Mouse (Mus musculus): Measurements from ENCODE around the gene Gabarapl1. TPM values are rescaled to one million over a fixed set of nuclear protein-coding genes. Genes with fewer than 3 reads are reported as not detected.

The Gabarapl1 gene
- total and polyA plus RNA-seq, 2 experiments from 2014 or later = 276 to 333 TPM

DNA sequence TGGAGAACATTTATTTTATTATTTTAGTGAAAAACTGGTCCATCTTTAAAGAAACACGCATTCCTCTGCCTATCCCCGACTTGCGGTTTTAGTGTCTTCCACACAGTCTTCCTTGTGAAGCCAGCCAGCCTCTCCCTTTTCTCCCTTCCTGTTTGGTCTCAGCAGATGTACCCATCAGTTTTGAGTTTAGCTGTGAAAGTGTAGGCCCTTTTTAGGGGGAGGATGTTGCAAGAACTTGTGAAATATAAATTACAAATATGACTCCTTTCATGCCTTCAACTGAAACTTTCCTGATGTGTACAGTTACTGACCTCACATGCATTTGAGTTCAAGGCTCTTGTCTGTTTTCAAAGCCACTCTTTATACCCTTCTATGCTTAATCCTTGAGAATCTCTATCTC is 17.9 kb upstream of the Gabarapl1 start:
- H3K4me3 ChIP-seq (ENCODE audit: low read depth, low read length) = no peak overlapping the region
- WGBS = 91% methylated on average over 3 of the region's 3 CpGs
- no peak for TF ChIP-seq CTCF (IDR thresholded peaks at IDR 0.05)

DNA sequence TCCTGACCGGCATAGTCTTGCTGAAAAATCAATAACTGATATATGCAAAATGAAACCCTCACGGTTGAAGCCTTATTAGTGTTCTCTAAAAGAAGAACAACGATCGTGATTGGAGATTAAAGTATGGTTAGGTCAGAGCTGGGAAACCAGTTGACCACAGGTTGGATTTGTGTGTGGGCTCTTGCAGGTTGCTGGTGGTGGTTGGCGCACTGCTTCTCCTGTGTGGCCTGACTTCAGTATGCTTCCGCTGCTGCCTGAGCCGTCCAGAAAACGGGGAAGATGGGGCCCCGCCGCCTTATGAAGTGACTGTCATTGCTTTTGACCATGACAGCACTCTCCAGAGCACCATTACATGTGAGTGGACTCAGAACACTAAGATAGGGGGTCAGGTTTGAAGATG is 16.6 kb upstream of the Gabarapl1 start:
- no peak overlapping the region for H3K4me3 ChIP-seq (ENCODE audit: low read depth, low read length)
- no peak for TF ChIP-seq CTCF (IDR thresholded peaks at IDR 0.05)
- DNase-seq (ENCODE audit: low spot score) = no peak
- no peaks in the 10 kb centered on the region for H3K4me1 ChIP-seq (ENCODE audit: insufficient read depth, low read length)
- no peak overlapping the region for H3K4me2 ChIP-seq (ENCODE audit: low read depth, low read length, poor library complexity, severe bottlenecking)
- no peaks in the 10 kb centered on the region for H3K36me3 ChIP-seq (ENCODE audit: insufficient read depth, low read length)
- 91% methylated on average over 10 of the region's 10 CpGs for WGBS
- no peaks in the 10 kb centered on the region for H3K27me3 ChIP-seq (ENCODE audit: insufficient read depth, low read length)
- ATAC-seq (ENCODE audit: low FRiP score) = no peak
- no peak overlapping the region for H3K27ac ChIP-seq (ENCODE audit: low read depth, low read length)
- no peak overlapping the region for H3K9ac ChIP-seq (replicated peaks; ENCODE audit: low read length, poor library complexity, severe bottlenecking)
- no peaks in the 10 kb centered on the region for H3K9me3 ChIP-seq (ENCODE audit: low read length)

More for the DNA sequence above, 17.9 kb upstream of the Gabarapl1 start:
- Histone ChIP-seq H3K36me3 (ENCODE audit: insufficient read depth, low read length) (no peaks in the 10 kb centered on the region), H3K27me3 (ENCODE audit: insufficient read depth, low read length) (no peaks in the 10 kb centered on the region), H3K27ac (ENCODE audit: low read depth, low read length) (no peak overlapping the region), H3K4me1 (ENCODE audit: insufficient read depth, low read length) (no peaks in the 10 kb centered on the region), H3K9me3 (ENCODE audit: low read length) (no peaks in the 10 kb centered on the region), H3K4me2 (ENCODE audit: low read depth, low read length, poor library complexity, severe bottlenecking) (no peak overlapping the region), H3K9ac (replicated peaks; ENCODE audit: low read length, poor library complexity, severe bottlenecking) (no peak overlapping the region)
- no peak for DNase-seq (ENCODE audit: low spot score)
- ATAC-seq (ENCODE audit: low FRiP score) = no peak

DNA sequence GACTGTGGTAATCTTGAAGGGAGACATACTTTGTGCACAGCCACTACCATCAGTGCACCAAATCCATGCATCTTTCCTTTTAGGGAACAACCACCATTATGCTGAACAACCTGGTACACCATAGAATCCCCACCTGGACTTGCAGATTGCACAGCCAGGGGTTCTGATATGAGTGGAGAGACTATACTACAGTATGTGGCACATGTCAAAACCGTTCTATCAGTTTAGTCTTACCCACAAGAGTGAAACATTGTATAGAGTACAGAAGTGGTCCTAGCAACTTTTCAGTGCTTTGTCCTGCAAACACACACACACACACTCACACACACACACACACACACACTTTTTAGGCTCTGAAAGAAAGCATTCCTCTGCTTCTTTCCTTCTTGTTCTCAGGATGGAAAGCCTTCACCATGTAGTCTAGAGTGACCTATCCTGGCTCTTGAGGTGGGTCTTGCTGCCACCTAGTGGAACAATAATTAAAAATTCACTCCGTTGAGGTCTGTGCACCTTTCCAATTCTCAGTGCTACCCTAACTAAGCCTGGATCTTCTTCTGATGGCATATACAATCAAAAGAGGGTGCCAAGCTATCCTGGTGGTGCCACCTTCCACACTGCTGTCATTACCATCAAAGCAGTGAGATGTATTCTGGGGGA is 15.1 kb upstream of the Gabarapl1 start:
- Histone ChIP-seq H3K27ac (ENCODE audit: low read depth, low read length) (no peak overlapping the region), H3K36me3 (ENCODE audit: insufficient read depth, low read length) (no peaks in the 10 kb centered on the region), H3K4me3 (ENCODE audit: low read depth, low read length) (no peak overlapping the region), H3K27me3 (ENCODE audit: insufficient read depth, low read length) (no peaks in the 10 kb centered on the region), H3K4me2 (ENCODE audit: low read depth, low read length, poor library complexity, severe bottlenecking) (no peak overlapping the region), H3K9ac (replicated peaks; ENCODE audit: low read length, poor library complexity, severe bottlenecking) (no peak overlapping the region), H3K9me3 (ENCODE audit: low read length) (no peaks in the 10 kb centered on the region), H3K4me1 (ENCODE audit: insufficient read depth, low read length) (no peaks in the 10 kb centered on the region)
- WGBS = 50% methylated on average over 2 of the region's 2 CpGs
- TF ChIP-seq CTCF (IDR thresholded peaks at IDR 0.05) = peak; percentile 86
- ATAC-seq (ENCODE audit: low FRiP score) (peak; percentile 85), DNase-seq (ENCODE audit: low spot score) (peak; percentile 75)

DNA sequence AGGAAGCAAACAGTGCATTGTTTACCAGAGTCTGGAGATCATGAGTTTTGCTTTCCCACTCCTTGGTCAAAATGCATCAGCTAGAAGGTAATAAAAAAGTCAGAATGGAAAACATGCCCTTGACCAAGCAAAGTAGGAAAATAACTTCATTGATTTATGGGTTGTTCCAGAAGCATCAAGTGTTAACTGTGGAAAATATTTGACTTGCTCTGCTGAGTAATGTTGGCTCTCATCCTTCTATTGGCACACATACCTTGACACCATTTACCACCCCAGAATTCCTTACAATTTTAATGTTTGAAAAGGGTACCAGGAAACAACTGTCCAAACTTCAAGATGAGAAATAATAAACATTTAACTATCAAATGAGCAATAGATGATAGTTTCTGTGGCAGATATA is 6.9 kb upstream of the Gabarapl1 start:
- Histone ChIP-seq H3K4me1 (ENCODE audit: insufficient read depth, low read length) (no peaks in the 10 kb centered on the region), H3K27me3 (ENCODE audit: insufficient read depth, low read length) (no peaks in the 10 kb centered on the region), H3K4me2 (ENCODE audit: low read depth, low read length, poor library complexity, severe bottlenecking) (no peak overlapping the region), H3K36me3 (ENCODE audit: insufficient read depth, low read length) (no peaks in the 10 kb centered on the region), H3K4me3 (ENCODE audit: low read depth, low read length) (no peak overlapping the region), H3K9me3 (ENCODE audit: low read length) (no peaks in the 10 kb centered on the region), H3K9ac (replicated peaks; ENCODE audit: low read length, poor library complexity, severe bottlenecking) (no peak overlapping the region), H3K27ac (ENCODE audit: low read depth, low read length) (no peak overlapping the region)
- TF ChIP-seq CTCF (IDR thresholded peaks at IDR 0.05) = no peak
- ATAC-seq (ENCODE audit: low FRiP score) (no peak), DNase-seq (ENCODE audit: low spot score) (no peak)

DNA sequence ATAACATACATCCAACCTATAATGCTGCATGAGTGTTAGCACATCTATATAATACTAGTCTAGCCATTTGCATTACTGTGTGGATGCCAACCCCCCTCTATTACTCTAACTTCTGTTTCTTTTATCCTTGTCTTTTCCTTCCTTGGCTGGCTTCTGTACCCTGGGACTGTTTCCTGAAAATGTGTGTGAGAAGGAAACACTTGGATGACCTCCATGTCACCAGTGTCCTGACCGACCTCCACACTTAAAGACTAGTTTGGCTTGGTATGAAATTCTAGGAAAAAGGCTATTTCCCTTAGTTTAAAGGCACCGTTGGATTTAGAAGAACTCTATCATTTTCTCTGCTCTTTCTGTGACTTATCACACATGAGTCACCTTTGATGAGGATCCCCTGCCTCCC is 5.5 kb upstream of the Gabarapl1 start:
- Histone ChIP-seq H3K36me3 (ENCODE audit: insufficient read depth, low read length) (no peaks in the 10 kb centered on the region), H3K9ac (replicated peaks; ENCODE audit: low read length, poor library complexity, severe bottlenecking) (no peak overlapping the region), H3K4me3 (ENCODE audit: low read depth, low read length) (no peak overlapping the region), H3K27ac (ENCODE audit: low read depth, low read length) (no peak overlapping the region), H3K4me2 (ENCODE audit: low read depth, low read length, poor library complexity, severe bottlenecking) (no peak overlapping the region), H3K4me1 (ENCODE audit: insufficient read depth, low read length) (no peaks in the 10 kb centered on the region), H3K9me3 (ENCODE audit: low read length) (no peaks in the 10 kb centered on the region), H3K27me3 (ENCODE audit: insufficient read depth, low read length) (no peaks in the 10 kb centered on the region)
- DNase-seq (ENCODE audit: low spot score) = no peak
- no peak for ATAC-seq (ENCODE audit: low FRiP score)
- 85% methylated on average over 2 of the region's 2 CpGs for WGBS
- TF ChIP-seq CTCF (IDR thresholded peaks at IDR 0.05) = no peak

DNA sequence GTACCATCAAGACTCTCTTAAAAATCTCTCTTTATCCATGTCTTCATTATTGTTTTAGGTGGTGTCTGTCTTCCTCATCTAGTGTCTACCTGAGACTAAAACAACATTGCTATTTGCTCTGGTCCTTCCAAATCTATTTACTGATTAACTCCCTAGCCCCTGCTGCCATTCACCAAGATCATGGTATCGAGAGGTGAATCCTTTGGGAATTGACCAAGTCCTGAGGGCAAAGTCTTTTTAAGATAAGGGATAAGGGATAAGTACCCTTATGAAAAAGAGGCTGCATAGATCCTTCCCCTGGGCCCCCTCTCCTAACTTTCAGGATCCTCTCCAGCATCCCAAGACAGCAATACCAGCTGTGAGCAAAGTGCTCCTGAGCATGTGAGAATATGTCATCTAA is 3.4 kb upstream of the Gabarapl1 start:
- 74% methylated on average over 1 of the region's 1 CpGs for WGBS
- Histone ChIP-seq H3K27ac (ENCODE audit: low read depth, low read length) (no peak overlapping the region), H3K36me3 (ENCODE audit: insufficient read depth, low read length) (no peaks in the 10 kb centered on the region), H3K4me2 (ENCODE audit: low read depth, low read length, poor library complexity, severe bottlenecking) (no peak overlapping the region), H3K27me3 (ENCODE audit: insufficient read depth, low read length) (no peaks in the 10 kb centered on the region), H3K9ac (replicated peaks; ENCODE audit: low read length, poor library complexity, severe bottlenecking) (no peak overlapping the region), H3K4me3 (ENCODE audit: low read depth, low read length) (no peak overlapping the region), H3K9me3 (ENCODE audit: low read length) (no peaks in the 10 kb centered on the region), H3K4me1 (ENCODE audit: insufficient read depth, low read length) (no peaks in the 10 kb centered on the region)
- ATAC-seq (ENCODE audit: low FRiP score) (no peak), DNase-seq (ENCODE audit: low spot score) (no peak)
- no peak for TF ChIP-seq CTCF (IDR thresholded peaks at IDR 0.05)

Data from midbrain, postnatal 0 days (tissue).